ENCODE assay signal across 15 mouse cellular contexts in the genomic region with DNA sequence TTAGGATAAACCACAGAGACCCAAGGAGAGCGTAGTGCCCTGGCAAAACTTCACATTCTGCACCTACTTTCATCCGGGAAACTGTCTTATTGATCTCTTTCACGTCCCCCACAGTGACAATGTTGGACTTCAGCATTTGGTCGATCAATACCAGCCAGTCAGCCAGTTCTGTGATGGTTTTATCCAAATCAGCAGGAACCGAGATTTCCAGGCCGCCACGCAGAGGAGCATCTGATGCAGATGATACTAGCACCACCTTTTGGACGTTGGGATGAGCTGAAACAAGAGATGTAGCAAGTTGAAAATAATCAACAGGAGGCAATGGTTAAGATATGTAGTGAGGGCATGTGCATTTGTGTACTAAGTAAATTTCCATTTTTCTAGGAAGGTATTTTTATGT.
A peak's percentile ranks its signal among the peaks of the same experiment; 100 is the strongest.
DNase-seq lines count a peak whose midpoint lies in the region; ATAC-seq and TF ChIP-seq lines count a peak whose summit lies in the region.
"Had no signal": no experiment of that assay in that cellular context is flagged by ENCODE, and none has a peak within 500 bp of the region (broad histone marks: within the 10 kb centered on the region; RNA-seq: fewer than 3 reads in every experiment).

No protein-coding gene starts in this region.

- peak in 1 of 2 experiments; percentile 10 for DNase-seq in cerebellum, adult 2 months
- DNase-seq in cerebellum, adult 18-20 months = no peak
- DNase-seq in lung, embryonic 14.5 days = no peak
- DNase-seq in lung, postnatal 36 days = no peak
- peak; percentile 8 to 11 for DNase-seq in layer of hippocampus, postnatal 25 days (ENCODE audit: extremely low spot score in 1 of 2, low spot score in 1 of 2)
- DNase-seq in retina, embryonic 14.5 days (ENCODE audit: low spot score) = peak; percentile 3
- DNase-seq in adrenal gland, adult (ENCODE audit: inconsistent age in 2 of 2, low spot score in 1 of 2) = no peak
- DNase-seq in yolk sac, embryonic 10.5 days (ENCODE audit: low spot score) = no peak
- DNase-seq: kidney, postnatal 25 days; spleen, adult 18-20 months; thymus, adult 2 months had no signal

- H3K4me3 ChIP-seq in cerebellum, adult 2 months (replicated peaks; ENCODE audit: insufficient read depth, low read depth, low read length) = no peak overlapping the region
- H3K4me3 ChIP-seq in lung, embryonic 14.5 days (ENCODE audit: low read depth, low read length) = no peak overlapping the region
- H3K4me3 ChIP-seq: embryonic facial prominence, embryonic 12.5 days; forebrain, embryonic 13.5 days; liver, embryonic 15.5 days had no signal

- WGBS in cerebellum, adult 2 months = 55% methylated on average over 8 of the region's 8 CpGs
- 73% methylated on average over 8 of the region's 8 CpGs for WGBS in lung, embryonic 14.5 days

- H3K9ac ChIP-seq in lung, embryonic 14.5 days = no peak overlapping the region
- H3K9ac ChIP-seq: embryonic facial prominence, embryonic 12.5 days; forebrain, embryonic 13.5 days; liver, embryonic 15.5 days had no signal

- peaks cover 4% of the 10 kb centered on the region; the same call in 1 of the 2 replicates for H3K36me3 ChIP-seq in lung, embryonic 14.5 days (ENCODE audit: insufficient read depth)

- TF ChIP-seq POLR2A in cerebellum, adult 2 months (IDR thresholded peaks at IDR 0.05; ENCODE audit: borderline replicate concordance, insufficient read depth, low read length) = no peak

- peak; percentile 31; the same call in 1 of the 2 replicates for TF ChIP-seq CTCF in cerebellum, adult 2 months (IDR thresholded peaks at IDR 0.05; ENCODE audit: borderline replicate concordance, insufficient read depth, low read depth, low read length)
- 0 out of 2 replicates have a peak, but pooled peaks have one; percentile 6 for TF ChIP-seq CTCF in lung, embryonic 14.5 days (IDR thresholded peaks at IDR 0.05; ENCODE audit: low read depth)

- no peak overlapping the region for H3K4me2 ChIP-seq in lung, embryonic 14.5 days
- H3K4me2 ChIP-seq: embryonic facial prominence, embryonic 12.5 days; forebrain, embryonic 13.5 days; liver, embryonic 15.5 days had no signal

- no peaks in the 10 kb centered on the region for H3K9me3 ChIP-seq in lung, embryonic 14.5 days (ENCODE audit: low read depth, low read length)
- H3K9me3 ChIP-seq: embryonic facial prominence, embryonic 12.5 days; forebrain, embryonic 13.5 days; liver, embryonic 15.5 days had no signal

- H3K27ac ChIP-seq in cerebellum, adult 2 months (ENCODE audit: insufficient read depth, low read length) = no peak overlapping the region
- H3K27ac ChIP-seq in lung, embryonic 14.5 days (ENCODE audit: low read depth) = no peak overlapping the region
- H3K27ac ChIP-seq: embryonic facial prominence, embryonic 12.5 days; forebrain, embryonic 13.5 days; liver, embryonic 15.5 days had no signal

- no peaks in the 10 kb centered on the region for H3K4me1 ChIP-seq in cerebellum, adult 2 months (ENCODE audit: control insufficient read depth, insufficient read depth, low read length)
- H3K4me1 ChIP-seq in lung, embryonic 14.5 days (ENCODE audit: insufficient read depth) = no peaks in the 10 kb centered on the region
- H3K4me1 ChIP-seq: embryonic facial prominence, embryonic 12.5 days; forebrain, embryonic 13.5 days; liver, embryonic 15.5 days had no signal

- no peak for ATAC-seq in lung, embryonic 14.5 days (ENCODE audit: insufficient read depth)
- ATAC-seq: activated CD4-positive, CD25-positive, alpha-beta regulatory T cell, adult 4 months; forebrain, embryonic 13.5 days had no signal

- H3K27me3 ChIP-seq in cerebellum, adult 2 months (ENCODE audit: control insufficient read depth, insufficient read depth, low read length) = no peaks in the 10 kb centered on the region
- no peaks in the 10 kb centered on the region for H3K27me3 ChIP-seq in lung, embryonic 14.5 days (ENCODE audit: insufficient read depth, low read length)
- H3K27me3 ChIP-seq: embryonic facial prominence, embryonic 12.5 days; forebrain, embryonic 13.5 days; liver, embryonic 15.5 days had no signal

Comparison
In these comparisons a context has a peak if more than half of its experiments do, and no peak if none do; other contexts are left out.
1. DNase-seq: peak in layer of hippocampus, postnatal 25 days (2 of 2) and retina, embryonic 14.5 days (single experiment); none in cerebellum, adult 18-20 months (0 of 2), lung, embryonic 14.5 days (single experiment), lung, postnatal 36 days (single experiment), adrenal gland, adult (0 of 2) and yolk sac, embryonic 10.5 days (single experiment).